Mouse (Mus musculus) CH12.LX (cell line): Measurements from ENCODE around the gene Ccnk. TPM values are rescaled to one million over a fixed set of nuclear protein-coding genes. Genes with fewer than 3 reads are reported as not detected.

ENCODE experiments used
- DNase-seq: peaks from one replicate; pipeline ENCODE4 v3.0.0-alpha.2; 2013; ENCODE audit errors: extremely low read depth
- H3K27ac ChIP-seq: 2 replicates; pipeline ENCODE4 v1.5.1; 2012; ENCODE audit warnings: low read depth, mild to moderate bottlenecking, control low read depth, moderate library complexity; ENCODE audit not compliant: insufficient read depth
- H3K27me3 ChIP-seq: replicated peaks from 2 replicates; pipeline ENCODE3; 2012; ENCODE audit warnings: inconsistent platforms
- H3K36me3 ChIP-seq, 2 experiments: replicated peaks in 1 of 2; 2 replicates each; pipeline versions ENCODE3 to v1.6.1; 2012; ENCODE audit warnings: inconsistent platforms in 1 of 2, low read length in 1 of 2, mild to moderate bottlenecking in 1 of 2, mixed read lengths in 1 of 2, moderate library complexity in 1 of 2; ENCODE audit not compliant: control insufficient read depth in 1 of 2, insufficient read depth in 1 of 2
- H3K4me1 ChIP-seq, 2 experiments: 2 replicates each; pipeline ENCODE4 v1.6.1; 2012; ENCODE audit warnings: inconsistent platforms in 1 of 2, moderate library complexity in 1 of 2; ENCODE audit not compliant: insufficient read depth in 2 of 2, control insufficient read depth in 1 of 2
- H3K4me2 ChIP-seq: 2 replicates; pipeline ENCODE4 v1.6.1; 2012; ENCODE audit warnings: low read depth, mild to moderate bottlenecking, control low read depth; ENCODE audit not compliant: poor library complexity, insufficient read depth, severe bottlenecking
- H3K4me3 ChIP-seq, 3 experiments: fragments of 150-350 bp in 1 of 3; sonication (generic) in 1 of 3; replicated peaks in 1 of 3; 2 replicates each; pipeline versions ENCODE3 to v1.5.1; 2011 to 2012; ENCODE audit warnings: low read depth in 2 of 3, low read length in 2 of 3, mild to moderate bottlenecking in 2 of 3, moderate library complexity in 2 of 3, control low read depth in 1 of 3, improper control_type of control experiment in 1 of 3, inconsistent platforms in 1 of 3, mixed read lengths in 1 of 3; ENCODE audit not compliant: poor library complexity in 1 of 3
- H3K79me2 ChIP-seq: replicated peaks from 2 replicates; pipeline ENCODE4 v1.6.1; 2012; ENCODE audit warnings: mild to moderate bottlenecking, moderate library complexity; ENCODE audit not compliant: control insufficient read depth, poor library complexity, insufficient read depth, severe bottlenecking; ENCODE audit errors: extremely low read depth
- H3K9ac ChIP-seq: 2 replicates; pipeline ENCODE4 v1.6.1; 2012; ENCODE audit warnings: low read depth, mild to moderate bottlenecking, control low read depth, moderate library complexity; ENCODE audit not compliant: insufficient read depth
- H3K9me3 ChIP-seq: replicated peaks from 2 replicates; pipeline ENCODE3; 2012; ENCODE audit warnings: low read length, inconsistent platforms, mixed read lengths
- CHD1 ChIP-seq: IDR thresholded peaks from 2 replicates; pipeline ENCODE4 v1.6.1; 2012; ENCODE audit warnings: low read depth, low read length, improper control_type of control experiment, inconsistent platforms
- CHD2 ChIP-seq: IDR thresholded peaks from 2 replicates; pipeline ENCODE4 v1.6.1; 2011; ENCODE audit warnings: low read length, improper control_type of control experiment
- CTCF ChIP-seq, 2 experiments: IDR thresholded peaks in 1 of 2; conservative IDR thresholded peaks in 1 of 2; 2 replicates each; pipeline ENCODE4 v1.5.1; 2011 to 2012; ENCODE audit warnings: low read depth in 2 of 2, low read length in 2 of 2, improper control_type of control experiment in 1 of 2, inconsistent platforms in 1 of 2, mild to moderate bottlenecking in 1 of 2, moderate library complexity in 1 of 2
- E2F4 ChIP-seq: IDR thresholded peaks from 2 replicates; pipeline ENCODE4 v1.6.1; 2011; ENCODE audit warnings: low read depth, low read length, improper control_type of control experiment; ENCODE audit not compliant: insufficient replicate concordance
- ELF1 ChIP-seq: IDR thresholded peaks from 2 replicates; pipeline ENCODE4 v1.6.1; 2014; ENCODE audit warnings: low read depth, mild to moderate bottlenecking, inconsistent platforms, low read length, improper control_type of control experiment
- EP300 ChIP-seq: IDR thresholded peaks from 2 replicates; pipeline ENCODE4 v1.6.1; 2011; ENCODE audit warnings: low read length, improper control_type of control experiment
- GABPA ChIP-seq: IDR thresholded peaks from 2 replicates; pipeline ENCODE4 v1.6.1; 2012; ENCODE audit warnings: low read depth, low read length, improper control_type of control experiment, inconsistent platforms; ENCODE audit not compliant: insufficient replicate concordance
- HCFC1 ChIP-seq: IDR thresholded peaks from 2 replicates; pipeline ENCODE4 v1.6.1; 2012; ENCODE audit warnings: low read depth, mild to moderate bottlenecking, inconsistent platforms, low read length, improper control_type of control experiment
- IRF4 ChIP-seq: IDR thresholded peaks from 2 replicates; pipeline ENCODE4 v1.6.1; 2014; ENCODE audit warnings: low read depth, mild to moderate bottlenecking, inconsistent platforms, low read length, improper control_type of control experiment
- JUN ChIP-seq: IDR thresholded peaks from 2 replicates; pipeline ENCODE4 v1.6.1; 2011; ENCODE audit warnings: low read depth, mild to moderate bottlenecking, low read length, improper control_type of control experiment, moderate library complexity; ENCODE audit not compliant: insufficient read depth
- JUND ChIP-seq: conservative IDR thresholded peaks from 2 replicates; pipeline ENCODE4 v1.6.1; 2011; ENCODE audit warnings: low read depth, low read length, improper control_type of control experiment
- MAX ChIP-seq: IDR thresholded peaks from 2 replicates; pipeline ENCODE4 v1.6.1; 2011; ENCODE audit warnings: low read length, improper control_type of control experiment
- MAZ ChIP-seq: IDR thresholded peaks from 2 replicates; pipeline ENCODE4 v1.6.1; 2012; ENCODE audit warnings: low read depth, mild to moderate bottlenecking, inconsistent platforms, low read length, improper control_type of control experiment, moderate library complexity
- MEF2A ChIP-seq: IDR thresholded peaks from 2 replicates; pipeline ENCODE4 v1.6.1; 2014; ENCODE audit warnings: low read depth, mild to moderate bottlenecking, inconsistent platforms, low read length, improper control_type of control experiment, borderline replicate concordance
- MXI1 ChIP-seq: IDR thresholded peaks from 2 replicates; pipeline ENCODE4 v1.6.1; 2011; ENCODE audit warnings: mild to moderate bottlenecking, low read depth, low read length, improper control_type of control experiment
- MYC ChIP-seq: IDR thresholded peaks from 2 replicates; pipeline ENCODE4 v1.6.1; 2011; ENCODE audit warnings: low read depth, mild to moderate bottlenecking, improper control_type of control experiment, low read length
- NELFE ChIP-seq: IDR thresholded peaks from 2 replicates; pipeline ENCODE4 v1.6.1; 2011; ENCODE audit warnings: low read depth, low read length, improper control_type of control experiment
- NRF1 ChIP-seq: IDR thresholded peaks from 2 replicates; pipeline ENCODE4 v1.6.1; 2014; ENCODE audit warnings: low read depth, mild to moderate bottlenecking, inconsistent platforms, low read length, improper control_type of control experiment, moderate library complexity
- PAX5 ChIP-seq: IDR thresholded peaks from 2 replicates; pipeline ENCODE4 v1.6.1; 2012; ENCODE audit warnings: low read length, inconsistent platforms, mixed read lengths
- POLR2AphosphoS2 ChIP-seq: IDR thresholded peaks from 2 replicates; pipeline ENCODE4 v1.6.1; 2011; ENCODE audit warnings: low read depth, low read length, improper control_type of control experiment
- SIN3A ChIP-seq: IDR thresholded peaks from 2 replicates; pipeline ENCODE4 v1.6.1; 2012; ENCODE audit warnings: low read length, improper control_type of control experiment, inconsistent platforms
- SMC3 ChIP-seq: IDR thresholded peaks from 2 replicates; pipeline ENCODE4 v1.6.1; 2011; ENCODE audit warnings: low read depth, low read length, improper control_type of control experiment
- TCF12 ChIP-seq: IDR thresholded peaks from 2 replicates; pipeline ENCODE4 v1.6.1; 2014; ENCODE audit warnings: low read depth, mild to moderate bottlenecking, inconsistent platforms, low read length, improper control_type of control experiment
- USF1 ChIP-seq: IDR thresholded peaks from 2 replicates; pipeline ENCODE4 v1.6.1; 2014; ENCODE audit warnings: low read depth, mild to moderate bottlenecking, inconsistent platforms, low read length, improper control_type of control experiment
- dilution Hi-C: fragments of 300-500 bp; cut with MboI; formaldehyde crosslinking; loops from 2 replicates; pipeline ENCODE4 v1.14.3; 2020; ENCODE audit warnings: low sequenced_read_pairs; ENCODE audit not compliant: extremely low pct_unique_long_range_greater_than_20kb, extremely low pct_ligation_motif_present
- in situ Hi-C: fragments of 300-500 bp; cut with MboI; formaldehyde crosslinking; loops from 3 replicates; pipeline ENCODE4 v1.14.3; 2019; ENCODE audit warnings: low sequenced_read_pairs, low pct_ligation_motif_present, low pct_unique_long_range_greater_than_20kb, mixed read lengths
- polyA plus RNA-seq: library from polyadenylated mRNA; unstranded; fragments of >175 nt; gene quantifications from 2 replicates; pipeline ENCODE4 v1.2.1, GENCODE M21; 2012; ENCODE audit warnings: low read depth; ENCODE audit not compliant: insufficient read length
- total RNA-seq, 2 experiments: library from RNA; depleted of rRNA; stranded (reverse); fragments of 300-350 nt in 1 of 2; fragments of >200 nt in 1 of 2; gene quantifications; 2 replicates each; pipeline ENCODE4 v1.2.3; 2012 to 2014

Gene Ccnk
- total and polyA plus RNA-seq, 3 experiments: 9.2 to 66.8 (median 10.1) TPM

DNA sequence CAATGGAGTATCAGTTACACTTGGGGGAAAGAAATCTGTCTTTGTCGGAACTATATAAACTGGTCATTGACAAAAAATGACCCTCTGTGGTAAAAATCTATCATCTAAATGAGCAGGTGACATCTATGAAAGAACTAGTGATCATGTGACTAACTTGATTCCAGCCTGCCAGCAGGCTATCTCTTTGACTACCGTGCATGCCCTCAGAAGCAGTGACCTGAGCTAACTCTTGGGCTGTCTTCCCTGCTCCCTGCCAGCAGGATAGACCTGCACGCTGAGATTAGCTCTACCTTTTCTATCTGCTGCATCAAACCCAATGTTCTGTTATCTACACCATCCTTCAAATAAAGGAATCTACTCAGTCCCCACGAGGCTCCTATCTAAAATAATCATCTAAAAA is 6.7 kb upstream of the Ccnk start:
- Histone ChIP-seq H3K36me3 (peaks cover 0 to 5% of the 10 kb centered on the region in 2 experiments), H3K27ac (no peak overlapping the region), H3K4me2 (no peak overlapping the region), H3K9me3 (no peaks in the 10 kb centered on the region), H3K4me3 (no peak overlapping the region), H3K4me1 (peaks cover 23 to 92% of the 10 kb centered on the region in 2 experiments), H3K9ac (no peak overlapping the region), H3K27me3 (no peaks in the 10 kb centered on the region), H3K79me2 (peaks cover 81% of the 10 kb centered on the region)
- in situ Hi-C loops (no loop called here), dilution Hi-C loops (no loop called here)
- no peak for DNase-seq
- TF ChIP-seq POLR2AphosphoS2: no peak
- no peak for TF ChIP-seq SMC3
- no peak for TF ChIP-seq CTCF (conservative IDR thresholded peaks at IDR 0.05 in 1 of 2, IDR thresholded peaks at IDR 0.05 in 1 of 2; ENCODE audit: low read depth in 2 of 2, low read length in 2 of 2)
- TF ChIP-seq SIN3A: no peak
- TF ChIP-seq ELF1: no peak
- TF ChIP-seq MXI1: no peak
- no peak for TF ChIP-seq IRF4
- no peak for TF ChIP-seq NELFE
- TF ChIP-seq NRF1: no peak
- TF ChIP-seq MEF2A: no peak
- TF ChIP-seq GABPA: no peak
- no peak for TF ChIP-seq JUND
- TF ChIP-seq CHD1: no peak
- TF ChIP-seq USF1: no peak
- no peak for TF ChIP-seq MYC
- TF ChIP-seq CHD2: no peak
- no peak for TF ChIP-seq MAX
- TF ChIP-seq JUN: no peak

- Histone ChIP-seq H3K27me3 (no peaks in the 10 kb centered on the region), H3K79me2 (peaks cover 74% of the 10 kb centered on the region), H3K4me3 (peak overlapping the region in 1 of 3 experiments; percentile 56), H3K4me2 (peak overlapping the region; percentile 79), H3K36me3 (peaks cover 0 to 3% of the 10 kb centered on the region in 2 experiments), H3K9me3 (no peaks in the 10 kb centered on the region), H3K27ac (no peak overlapping the region), H3K9ac (peak overlapping the region; percentile 49), H3K4me1 (peaks cover 19 to 78% of the 10 kb centered on the region in 2 experiments)
- in situ Hi-C loops: no loop called here
- dilution Hi-C loops: no loop called here
- no peak for DNase-seq
- TF ChIP-seq EP300: peak; percentile 70
- no peak for TF ChIP-seq MAZ
- no peak for TF ChIP-seq MYC
- TF ChIP-seq MXI1: peak; percentile 46; the same call in 1 of the 2 replicates
- no peak for TF ChIP-seq USF1
- TF ChIP-seq PAX5: no peak
- peak; percentile 55; the same call in 1 of the 2 replicates for TF ChIP-seq CHD1
- TF ChIP-seq SMC3: no peak
- TF ChIP-seq E2F4: no peak
- TF ChIP-seq TCF12: no peak
- TF ChIP-seq SIN3A: peak; percentile 59; the same call in 1 of the 2 replicates
- TF ChIP-seq IRF4: peak; percentile 78
- 0 out of 2 replicates have a peak, but pooled peaks have one; percentile 13 for TF ChIP-seq HCFC1
- TF ChIP-seq, all 38 proteins: peak for 6
Measured at GRCm38 (mm10) chr12:108174606-108175505, 4.5 kb upstream of the Ccnk start.
